Comparison of ENCODE assay signal across 8 mouse cellular contexts in the genomic region with DNA sequence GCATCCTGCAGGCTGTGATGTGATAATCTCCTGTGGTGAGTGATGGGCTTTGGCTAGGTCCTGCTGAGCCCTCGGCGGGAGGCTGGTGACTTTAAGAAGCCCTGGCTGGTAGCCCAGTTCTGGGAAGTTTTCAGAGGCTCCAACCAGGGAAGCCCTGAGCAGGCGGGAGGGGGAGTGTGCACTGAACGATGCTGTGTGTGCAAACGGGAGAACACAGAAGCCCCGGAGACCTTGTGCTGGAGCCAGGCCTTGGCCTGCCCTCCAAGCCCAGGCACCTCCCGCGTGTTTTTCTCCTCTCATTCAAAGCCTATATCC. TPM values are rescaled to one million over a fixed set of nuclear protein-coding genes. Genes with fewer than 3 reads are reported as not detected.
DNase-seq lines count a peak whose midpoint lies in the region; ATAC-seq lines count a peak whose summit lies in the region.

No protein-coding gene starts in this region.

- peak overlapping the region; percentile 36; the same call in 1 of the 2 replicates for H3K27ac ChIP-seq in embryonic facial prominence, embryonic 11.5 days (replicated peaks; ENCODE audit: low read depth, low read length)
- peak overlapping the region; percentile 72 for H3K27ac ChIP-seq in intestine, embryonic 15.5 days
- peak overlapping the region; percentile 66 for H3K27ac ChIP-seq in midbrain, embryonic 16.5 days (ENCODE audit: low read length)

- H3K4me2 ChIP-seq in embryonic facial prominence, embryonic 11.5 days (ENCODE audit: low read depth, low read length), result no peak overlapping the region
- H3K4me2 ChIP-seq in intestine, embryonic 15.5 days (replicated peaks), result peak overlapping the region; percentile 26; the same call in 1 of the 2 replicates
- no peak overlapping the region for H3K4me2 ChIP-seq in midbrain, embryonic 16.5 days (ENCODE audit: low read length)

- no peaks in the 10 kb centered on the region for H3K36me3 ChIP-seq in embryonic facial prominence, embryonic 11.5 days (replicated peaks; ENCODE audit: control insufficient read depth, insufficient read depth, low read depth, low read length)
- no peaks in the 10 kb centered on the region for H3K36me3 ChIP-seq in intestine, embryonic 15.5 days
- H3K36me3 ChIP-seq in midbrain, embryonic 16.5 days (ENCODE audit: control insufficient read depth, insufficient read depth, low read length), result no peaks in the 10 kb centered on the region

- no peak overlapping the region for H3K4me3 ChIP-seq in embryonic facial prominence, embryonic 11.5 days (ENCODE audit: low read depth, low read length)
- H3K4me3 ChIP-seq in intestine, embryonic 15.5 days (replicated peaks), result no peak overlapping the region
- H3K4me3 ChIP-seq in midbrain, embryonic 16.5 days (ENCODE audit: low read depth, low read length), result no peak overlapping the region

- WGBS in embryonic facial prominence, embryonic 11.5 days, result 19% methylated on average over 8 of the region's 8 CpGs
- WGBS in intestine, embryonic 15.5 days, result 23% methylated on average over 8 of the region's 8 CpGs
- 4% methylated on average over 8 of the region's 8 CpGs for WGBS in midbrain, embryonic 16.5 days

- H3K9me3 ChIP-seq in embryonic facial prominence, embryonic 11.5 days (replicated peaks; ENCODE audit: control insufficient read depth, low read length), result no peaks in the 10 kb centered on the region
- no peaks in the 10 kb centered on the region for H3K9me3 ChIP-seq in intestine, embryonic 15.5 days
- H3K9me3 ChIP-seq in midbrain, embryonic 16.5 days (replicated peaks; ENCODE audit: control insufficient read depth, low read length, poor library complexity, severe bottlenecking), result no peaks in the 10 kb centered on the region

- H3K9ac ChIP-seq in embryonic facial prominence, embryonic 11.5 days (replicated peaks; ENCODE audit: low read length), result no peak overlapping the region
- H3K9ac ChIP-seq in intestine, embryonic 15.5 days, result 0 out of 2 replicates have a peak overlapping the region, but pooled peaks have one; percentile 10
- H3K9ac ChIP-seq in midbrain, embryonic 16.5 days (ENCODE audit: low read depth, low read length), result peak overlapping the region; percentile 31; the same call in 1 of the 2 replicates

- H3K4me1 ChIP-seq in embryonic facial prominence, embryonic 11.5 days (ENCODE audit: control insufficient read depth, insufficient read depth, low read length), result peaks cover 16% of the 10 kb centered on the region
- peaks cover 35% of the 10 kb centered on the region for H3K4me1 ChIP-seq in intestine, embryonic 15.5 days (replicated peaks)
- H3K4me1 ChIP-seq in midbrain, embryonic 16.5 days (ENCODE audit: control insufficient read depth, insufficient read depth, low read length), result peaks cover 27% of the 10 kb centered on the region

- intact Hi-C loops in gastrocnemius, postnatal 36 days (cut with DNase I), result no loop called here
- intact Hi-C loops in left cerebral cortex, postnatal 25 days (cut with DNase I), result no loop called here

- H3K27me3 ChIP-seq in embryonic facial prominence, embryonic 11.5 days (ENCODE audit: control insufficient read depth, insufficient read depth, low read length), result no peaks in the 10 kb centered on the region
- H3K27me3 ChIP-seq in intestine, embryonic 15.5 days (replicated peaks), result no peaks in the 10 kb centered on the region
- no peaks in the 10 kb centered on the region for H3K27me3 ChIP-seq in midbrain, embryonic 16.5 days (ENCODE audit: control insufficient read depth, insufficient read depth, low read depth, low read length)

- no peak for ATAC-seq in embryonic facial prominence, embryonic 11.5 days (replicated peaks; ENCODE audit: insufficient number of reproducible peaks, low FRiP score, low TSS enrichment, low read depth)
- peak; percentile 57 for ATAC-seq in intestine, embryonic 15.5 days
- ATAC-seq in midbrain, embryonic 16.5 days, result peak; percentile 52
- no peak for ATAC-seq in erythroid progenitor cell, adult 5-6 weeks (replicated peaks; ENCODE audit: low FRiP score, poor library complexity, severe bottlenecking)

- DNase-seq in adrenal gland, postnatal 14 days, result peak; percentile 89
- DNase-seq in embryonic facial prominence, embryonic 11.5 days (ENCODE audit: low spot score), result peak; percentile 26
- peak; percentile 64 to 78 for DNase-seq in gastrocnemius, postnatal 36 days
- DNase-seq in left cerebral cortex, postnatal 25 days (ENCODE audit: low spot score in 2 of 2), result peak; percentile 48 to 72
- peak; percentile 79 to 83 for DNase-seq in urinary bladder, postnatal 4 days (ENCODE audit: low spot score in 2 of 2)

RNA-seq across cellular contexts. Expression of a gene that starts 35.2 kb away (rescaled TPM):
- total RNA-seq in adrenal gland, postnatal 14 days (2021), result 202 and 263 TPM in 2 replicates
- polyA plus RNA-seq in embryonic facial prominence, embryonic 11.5 days (2014; fragmentation: Nextera tagmentation; extraction: Ambion mirVana), result 32.2 and 38.0 TPM in 2 replicates
- 10 to 100 TPM; 57.9 to 67.9 TPM for total RNA-seq in gastrocnemius, postnatal 36 days (2021)
- 56.0 and 60.1 TPM in 2 replicates for polyA plus RNA-seq in intestine, embryonic 15.5 days (2015; fragmentation: Nextera tagmentation; extraction: Ambion mirVana)
- 10 to 100 TPM; 70.5 to 72.2 TPM for total RNA-seq in left cerebral cortex, postnatal 25 days (2021)
- polyA plus RNA-seq in midbrain, embryonic 16.5 days (2015; fragmentation: Nextera tagmentation; extraction: Ambion mirVana), result 20.8 and 21.3 TPM in 2 replicates
- total RNA-seq in erythroid progenitor cell, adult 5-6 weeks (2015; ENCODE audit: low replicate concordance), result 1.7 and 2.5 TPM in 2 replicates
- total RNA-seq in erythroid progenitor cell, adult 5-6 weeks (2017; ENCODE audit: low replicate concordance), result 0.51 and 0.83 TPM in 2 replicates

Comparison
In these comparisons a context has a peak if more than half of its experiments do, and no peak if none do; other contexts are left out.
1. DNase-seq: peak in every context shown above with its lines; median percentile 89 in adrenal gland, postnatal 14 days; 81 in urinary bladder, postnatal 4 days; 71 in gastrocnemius, postnatal 36 days; 60 in left cerebral cortex, postnatal 25 days; 26 in embryonic facial prominence, embryonic 11.5 days.
2. ATAC-seq: peak in intestine, embryonic 15.5 days (single experiment) and midbrain, embryonic 16.5 days (single experiment); none in embryonic facial prominence, embryonic 11.5 days (single experiment) and erythroid progenitor cell, adult 5-6 weeks (single experiment).
3. RNA of a gene that starts 35.2 kb away (total RNA-seq): 202 to 263 TPM in adrenal gland, postnatal 14 days, 70.5 to 72.2 TPM in left cerebral cortex, postnatal 25 days and 57.9 to 67.9 TPM in gastrocnemius, postnatal 36 days; 0.51 to 2.5 TPM in erythroid progenitor cell, adult 5-6 weeks; every median in the first group is over 10 times any median in the second.
4. Peak in every context shown above with its lines, with median percentiles within 50 percentile points of each other: H3K27ac ChIP-seq.